Mouse (Mus musculus) cerebellum, adult 8-10 months (tissue): ENCODE measurements around the gene Gpkow.

Experiments
- DNase-seq: peaks from one replicate; pipeline ENCODE4 v3.0.0; 2022

Gpkow gene

DNA sequence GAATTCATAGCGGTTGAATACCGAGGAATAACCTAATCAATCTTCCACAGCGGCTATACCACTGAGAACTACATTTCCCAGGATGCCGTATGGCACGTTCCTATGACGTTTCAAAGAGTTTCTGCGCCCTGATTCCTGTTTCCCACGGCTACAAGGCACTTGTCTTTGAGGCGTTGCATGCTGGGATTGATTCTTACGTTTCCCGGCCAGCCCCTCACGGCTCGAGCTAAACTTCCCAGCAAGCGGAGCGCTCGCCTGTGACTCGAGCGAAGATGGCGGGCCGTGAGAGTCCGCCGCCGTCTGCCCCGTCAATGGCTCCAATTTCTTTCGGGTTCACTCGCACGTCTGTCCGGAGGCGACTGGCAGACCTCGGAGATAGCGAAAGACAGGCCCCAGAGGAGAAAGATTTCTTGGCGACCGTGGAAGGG is at the start of gene Gpkow:
Gene Gpkow (plus strand): TSS at position 178 of the 428 bp plus-strand sequence.
- DNase-seq = peak; percentile 75

DNA sequence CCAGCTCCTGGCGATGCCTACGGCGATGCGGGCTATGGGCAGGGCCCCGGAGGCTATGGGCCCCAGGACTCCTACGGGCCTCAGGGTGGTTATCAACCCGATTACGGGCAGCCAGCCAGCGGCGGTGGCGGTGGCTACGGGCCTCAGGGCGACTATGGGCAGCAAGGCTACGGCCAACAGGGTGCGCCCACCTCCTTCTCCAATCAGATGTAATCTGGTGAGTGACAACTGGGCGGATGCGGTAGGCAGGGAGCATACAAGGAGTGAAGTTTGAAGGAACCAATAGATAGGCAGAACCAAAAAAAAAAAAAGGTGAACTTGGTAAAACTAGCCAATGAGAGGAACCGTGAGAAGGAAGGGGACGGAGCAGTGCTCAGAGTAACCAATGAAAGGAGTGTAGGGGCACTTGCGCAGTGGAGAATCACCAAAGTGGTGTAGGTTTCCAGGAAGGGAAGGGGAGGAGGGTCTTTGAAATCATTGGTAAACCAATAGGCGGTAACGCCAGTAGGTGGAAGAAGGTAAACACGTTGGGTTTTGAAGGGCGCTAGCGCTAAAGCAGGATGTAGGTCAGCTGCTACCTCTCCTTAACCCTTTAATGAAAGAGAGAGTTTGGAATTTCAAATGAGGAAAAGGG is 48.1 kb upstream of the Gpkow start:
- no peak for DNase-seq

DNA sequence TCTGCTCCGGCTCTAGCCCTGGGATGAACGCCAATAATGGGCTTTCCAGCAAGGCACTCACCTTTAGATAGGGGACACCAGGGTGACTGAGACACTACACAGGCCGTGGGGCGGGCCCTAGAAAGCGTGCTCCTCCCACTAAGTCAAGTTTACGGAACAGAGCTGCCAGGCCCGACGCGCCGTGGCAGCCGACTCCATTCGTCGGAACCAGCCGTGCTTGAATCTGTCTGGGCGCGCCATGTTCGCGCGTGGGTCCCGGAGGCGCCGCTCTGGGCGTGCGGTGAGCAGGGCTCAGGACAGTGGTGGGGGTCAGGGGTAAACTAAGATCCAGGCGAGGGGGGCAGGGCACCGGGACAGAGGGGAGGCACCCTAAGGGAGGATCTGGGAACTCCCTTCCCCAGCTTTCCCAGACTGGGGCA is 39.7 kb upstream of the Gpkow start, which contains the start of gene Prickle3:
Gene Prickle3 (plus strand): TSS at position 40 of the 419 bp plus-strand sequence.
- no peak for DNase-seq

DNA sequence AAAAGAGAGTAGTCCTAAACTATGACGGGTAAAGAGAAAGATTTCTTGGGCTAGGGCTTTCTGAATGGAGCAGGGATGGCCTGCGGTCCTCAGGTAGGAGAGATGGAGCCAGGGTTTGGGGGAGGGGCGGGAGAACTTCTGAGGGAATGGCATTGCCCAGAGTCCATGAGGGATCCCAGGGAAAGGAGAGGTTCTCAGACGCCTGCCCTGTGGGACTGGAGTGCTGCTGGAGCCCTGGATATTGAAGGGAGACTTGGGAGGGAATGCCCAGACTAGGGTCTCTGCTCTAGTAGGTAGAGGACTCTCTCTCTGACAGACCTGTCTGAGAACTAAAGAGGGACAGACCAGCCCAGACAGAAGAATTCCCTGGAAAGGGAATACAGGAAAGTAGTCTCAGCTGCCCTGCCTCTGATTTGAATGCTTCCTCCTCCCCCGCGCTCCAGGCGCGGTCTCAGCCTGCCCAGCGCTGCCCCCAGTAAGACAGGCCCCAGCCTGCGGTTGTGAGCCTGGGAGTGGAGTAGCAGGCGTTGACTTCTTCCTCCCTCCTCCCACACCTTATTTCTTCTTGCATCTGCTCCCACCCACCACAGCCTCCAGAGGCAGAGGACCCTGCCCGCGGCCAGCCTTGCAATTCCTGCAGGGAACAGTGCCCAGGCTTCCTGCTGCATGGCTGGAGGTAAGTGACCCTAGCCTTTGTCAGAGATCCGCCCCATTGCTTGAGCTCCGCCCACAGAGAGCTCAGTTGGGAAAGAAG is 38.7 kb upstream of the Gpkow start:
- DNase-seq = no peak

DNA sequence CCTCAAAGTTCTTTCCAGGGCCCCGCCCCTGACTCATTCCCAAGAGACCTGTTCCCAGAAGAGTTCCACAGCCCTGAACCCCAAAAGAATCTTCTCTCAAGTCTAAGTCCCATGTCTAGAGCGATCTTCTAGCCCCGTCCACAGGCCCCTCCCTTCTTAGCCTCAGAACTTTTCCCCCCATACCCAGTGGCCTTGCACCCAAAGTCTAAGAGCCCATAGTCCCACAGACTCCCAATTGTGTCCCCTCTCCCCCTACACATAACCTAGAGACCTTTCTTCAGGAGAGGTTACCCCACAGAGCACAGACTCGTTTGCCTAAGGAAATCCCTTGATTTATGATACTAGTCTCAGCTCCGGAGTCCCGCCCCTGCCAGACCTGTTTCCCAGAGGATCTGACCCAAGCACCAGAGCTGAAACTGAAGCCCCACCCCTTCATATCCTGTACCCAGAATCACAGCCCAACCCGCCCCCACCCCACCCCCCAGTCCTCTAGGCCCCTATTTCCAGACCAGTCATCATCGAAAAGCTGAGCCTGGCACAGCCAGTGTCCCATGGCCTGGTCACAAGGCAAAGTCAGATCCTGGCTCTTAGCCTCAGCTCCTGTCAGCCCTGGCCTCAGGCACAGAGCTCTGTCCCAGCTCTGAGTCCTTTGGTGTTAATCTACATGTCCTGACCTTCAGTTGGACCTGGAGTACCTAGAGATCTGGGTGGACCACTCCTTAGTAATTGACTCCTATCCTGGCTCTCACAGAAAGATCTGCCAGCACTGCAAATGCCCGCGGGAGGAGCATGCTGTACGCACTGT is 37.9 kb upstream of the Gpkow start:
- no peak for DNase-seq

DNA sequence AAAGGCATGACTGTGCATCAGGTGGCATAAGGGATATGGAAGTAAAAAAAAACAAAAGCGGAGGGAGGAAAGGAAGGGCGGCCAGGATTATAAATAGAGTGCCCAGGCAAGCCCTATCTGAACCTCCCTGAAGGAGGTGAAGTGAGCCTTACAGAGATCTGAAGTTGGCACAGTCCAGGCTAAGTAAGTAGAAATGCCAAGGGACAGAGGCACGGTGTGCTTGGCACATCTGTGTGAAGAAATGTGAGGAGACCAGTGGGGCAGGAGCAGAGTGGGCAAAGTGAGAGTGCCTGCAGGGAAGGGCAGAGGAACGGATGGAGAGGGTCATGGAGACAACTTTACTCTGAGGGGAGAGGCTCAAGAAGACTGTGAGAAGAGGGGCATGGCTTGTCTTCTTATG is 35.8 kb upstream of the Gpkow start:
- no peak for DNase-seq

DNA sequence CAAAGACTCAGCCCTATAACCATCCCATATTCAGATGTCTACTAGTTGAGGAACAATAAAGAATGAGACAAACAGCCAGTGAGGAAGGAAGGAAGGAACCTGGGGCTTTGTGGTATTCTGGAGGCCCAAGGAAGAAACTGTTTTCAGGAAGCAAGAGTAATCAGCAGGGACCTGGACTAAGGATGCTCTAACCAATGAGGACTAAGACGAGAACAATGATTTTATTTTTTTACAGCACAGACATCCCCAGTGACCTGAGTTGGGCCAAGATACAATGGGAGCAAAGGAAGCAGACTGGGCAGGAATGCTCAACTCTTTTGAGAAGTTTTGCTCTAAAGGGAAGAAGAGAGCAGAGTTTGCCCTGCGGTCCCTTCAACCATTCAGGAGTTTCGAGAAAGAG is 34.0 kb upstream of the Gpkow start:
- no peak for DNase-seq

DNA sequence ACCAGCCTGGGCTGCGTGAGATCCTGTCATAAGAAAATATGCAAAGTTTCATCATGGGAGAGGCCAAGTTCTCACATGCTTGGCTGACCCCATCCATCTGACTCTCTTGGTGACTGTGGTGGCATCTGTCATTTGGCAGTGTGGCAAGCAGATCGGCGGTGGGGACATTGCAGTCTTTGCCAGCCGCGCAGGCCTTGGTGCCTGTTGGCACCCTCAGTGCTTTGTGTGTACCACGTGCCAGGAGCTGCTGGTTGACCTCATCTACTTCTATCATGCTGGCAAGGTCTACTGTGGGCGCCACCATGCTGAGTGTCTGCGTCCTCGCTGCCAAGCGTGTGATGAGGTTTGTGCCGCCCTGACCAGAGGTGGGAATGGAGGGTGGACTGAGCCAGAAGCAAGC is 32.1 kb upstream of the Gpkow start:
- DNase-seq = peak; percentile 54

DNA sequence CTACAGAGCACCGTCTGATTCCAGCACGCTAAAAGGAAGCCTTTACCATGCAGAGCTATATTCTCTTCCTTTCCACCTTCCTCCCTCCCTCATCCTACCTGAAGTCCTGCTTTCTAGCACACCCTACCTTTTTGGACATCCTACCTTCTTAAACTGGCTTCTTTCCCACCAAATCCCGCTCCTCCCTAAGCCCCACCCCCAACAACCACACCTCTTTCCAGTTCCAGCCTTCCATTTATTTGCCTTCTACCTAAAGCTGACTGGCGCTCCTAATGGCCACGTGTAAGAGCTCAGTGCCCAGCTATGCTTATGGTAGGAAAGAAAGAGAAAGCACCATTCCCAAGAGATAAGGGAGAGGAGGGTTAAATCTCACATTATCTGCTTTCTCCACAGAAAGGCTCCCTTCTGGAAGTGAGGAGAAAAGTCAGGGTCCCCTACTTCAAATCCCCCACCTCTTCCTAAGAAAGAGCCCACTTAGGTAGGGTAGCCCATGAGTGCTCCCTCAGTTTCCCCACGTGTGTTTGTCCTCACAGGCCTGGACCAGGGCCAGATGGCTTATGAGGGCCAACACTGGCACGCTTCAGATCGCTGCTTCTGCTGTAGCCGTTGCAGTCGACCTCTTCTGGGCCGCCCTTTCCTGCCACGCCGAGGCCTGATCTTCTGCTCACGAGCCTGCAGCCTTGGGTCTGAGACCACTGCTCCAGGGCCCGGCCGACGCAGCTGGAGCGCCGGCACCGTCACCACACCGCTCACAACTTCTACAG is 31.0 kb upstream of the Gpkow start:
- no peak for DNase-seq

DNA sequence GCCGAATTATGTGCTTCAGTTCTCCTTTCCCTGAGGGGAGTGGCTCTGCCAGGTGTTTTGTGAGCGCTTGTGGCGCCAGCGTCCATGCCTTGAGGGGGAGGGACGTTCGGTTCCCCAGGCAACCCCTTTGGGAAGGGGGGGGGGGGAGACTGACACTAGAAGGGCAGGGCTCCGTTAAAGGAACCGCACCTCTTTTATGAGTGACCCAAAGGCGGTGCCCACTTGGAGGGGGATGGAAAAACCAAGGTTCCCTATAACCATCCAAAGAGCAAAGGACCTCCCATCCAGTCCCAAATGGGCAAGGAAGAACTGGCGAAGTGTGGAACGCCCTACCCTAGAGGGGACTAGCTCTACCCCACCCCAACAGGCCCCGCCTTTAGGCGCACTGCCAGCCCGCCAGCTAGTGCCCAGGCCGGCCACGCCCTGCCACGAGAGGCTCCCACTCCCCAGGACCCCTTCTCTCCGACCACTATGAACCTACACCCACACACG is 26.5 kb upstream of the Gpkow start:
- peak; percentile 28 for DNase-seq

DNA sequence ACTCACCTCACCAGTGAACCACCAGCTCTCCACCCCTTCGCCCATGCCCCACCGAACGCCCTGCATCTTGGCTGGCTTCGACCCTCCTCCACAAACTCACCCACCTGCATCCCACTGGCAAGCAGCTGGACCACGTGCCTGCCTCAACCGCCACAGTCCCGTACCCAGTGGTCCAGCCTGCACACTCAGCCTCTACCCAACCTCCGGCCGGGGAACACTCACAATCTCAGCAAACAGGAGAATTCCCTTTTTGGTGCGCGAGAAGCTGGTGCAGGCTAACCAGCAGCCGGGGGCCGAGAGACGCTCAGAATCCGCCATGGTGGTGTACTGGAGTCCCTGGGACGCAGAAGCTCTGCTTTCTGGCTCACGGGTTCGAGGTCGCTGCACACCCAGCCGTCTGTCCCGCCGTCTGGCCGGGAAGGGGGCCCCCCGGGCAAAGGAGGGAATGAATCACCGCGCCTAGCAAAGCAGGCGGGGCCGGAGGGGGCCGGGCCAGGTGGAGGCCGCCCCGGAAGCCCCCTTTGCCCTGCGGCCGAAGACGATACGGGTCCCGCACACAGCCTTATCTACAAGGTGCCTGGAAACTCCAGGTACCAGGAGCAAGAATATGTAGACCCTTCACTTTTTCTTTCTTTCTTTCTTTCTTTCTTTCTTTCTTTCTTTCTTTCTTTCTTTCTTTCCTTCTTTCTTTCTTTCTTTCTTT is 25.9 kb upstream of the Gpkow start, which contains the start of gene Plp2:
Gene Plp2 (minus strand): TSS at position 470 of the 703 bp plus-strand sequence.
- DNase-seq = no peak

DNA sequence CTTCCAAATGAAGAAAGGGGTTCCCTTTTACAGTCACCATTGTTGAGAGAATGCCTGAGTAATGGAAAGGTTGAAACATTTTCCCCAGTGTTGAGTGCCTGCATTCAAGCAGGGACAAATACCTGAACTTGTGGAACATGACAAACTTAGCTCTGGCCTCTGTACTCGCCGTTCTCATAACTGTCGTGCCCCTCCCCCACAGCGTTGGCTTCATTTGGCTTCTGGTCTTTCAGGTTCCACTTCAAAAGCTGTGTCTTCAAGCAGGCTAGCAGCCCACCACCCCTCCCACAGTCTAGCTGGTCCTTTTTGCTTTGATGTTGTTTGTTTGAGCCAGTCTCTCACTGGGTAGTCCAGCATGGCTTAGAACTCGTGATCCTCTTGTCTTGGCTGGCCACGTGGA is 24.2 kb upstream of the Gpkow start:
- no peak for DNase-seq

DNA sequence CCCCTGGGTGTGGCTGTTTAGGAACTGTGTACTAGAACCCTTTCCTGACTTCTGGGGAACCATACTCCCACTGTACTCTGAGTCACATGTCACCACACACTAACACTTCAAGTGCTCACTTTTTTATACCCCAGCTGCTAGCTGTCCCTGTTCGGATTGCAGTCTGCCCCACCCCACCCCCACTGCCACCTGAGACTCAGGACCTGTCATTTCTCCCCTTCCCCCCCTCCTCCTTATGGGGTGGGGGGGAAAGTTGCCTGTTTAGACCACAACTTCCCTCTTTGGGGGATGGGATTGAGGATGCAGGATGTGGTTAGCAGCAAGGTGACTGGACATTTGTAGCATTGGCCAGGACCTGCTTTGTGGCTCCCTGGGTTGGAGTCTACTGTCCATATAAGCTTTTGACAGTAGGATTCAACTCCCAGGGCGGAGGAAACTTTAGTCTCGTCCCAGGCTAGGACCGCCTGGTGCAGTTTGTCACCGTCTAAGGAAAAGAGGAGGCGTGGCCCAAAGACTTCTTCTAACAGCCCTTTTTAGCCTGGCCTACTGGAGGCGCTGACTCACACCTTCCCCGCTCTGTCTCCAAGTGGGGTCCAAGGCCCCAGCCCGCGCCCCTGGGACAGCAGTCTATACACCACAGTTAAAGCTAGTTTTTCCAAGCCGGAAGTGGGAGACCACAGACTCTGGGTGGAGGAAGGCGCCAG is 23.2 kb upstream of the Gpkow start:
- no peak for DNase-seq

DNA sequence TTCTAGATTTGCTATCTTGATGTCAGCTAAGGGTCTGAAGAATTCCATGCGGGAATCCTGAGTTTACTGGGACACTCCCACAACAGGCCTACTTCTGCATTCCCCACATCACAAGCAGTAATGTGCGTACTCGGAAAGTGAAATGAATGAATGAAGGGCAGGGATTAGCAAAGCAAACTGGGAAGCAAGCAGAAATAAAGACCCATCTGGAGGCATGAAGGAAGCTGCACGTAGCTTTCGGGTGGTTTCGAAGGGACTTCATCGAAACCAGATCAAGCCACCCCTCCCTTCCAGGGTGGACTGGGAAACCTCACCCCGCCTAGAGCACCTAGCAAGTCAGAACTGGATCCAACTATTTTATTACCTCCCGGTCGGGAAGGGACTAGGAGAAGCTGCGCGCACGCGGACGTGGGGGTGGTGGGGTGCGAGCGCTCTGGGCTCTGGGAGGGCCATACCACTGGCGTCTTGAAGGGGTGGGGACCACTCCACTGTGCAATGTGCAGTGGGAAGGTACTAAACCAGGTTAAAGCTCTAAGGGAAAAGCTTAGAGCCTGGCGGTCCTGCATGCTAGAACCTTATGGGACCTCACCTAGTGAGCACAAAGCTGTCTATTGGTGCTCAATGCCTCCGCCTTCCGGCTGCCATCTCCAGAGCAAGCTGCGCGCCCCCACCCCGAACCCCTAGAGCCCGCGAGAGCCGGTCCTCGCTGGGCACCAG is 22.5 kb upstream of the Gpkow start:
- DNase-seq = no peak

DNA sequence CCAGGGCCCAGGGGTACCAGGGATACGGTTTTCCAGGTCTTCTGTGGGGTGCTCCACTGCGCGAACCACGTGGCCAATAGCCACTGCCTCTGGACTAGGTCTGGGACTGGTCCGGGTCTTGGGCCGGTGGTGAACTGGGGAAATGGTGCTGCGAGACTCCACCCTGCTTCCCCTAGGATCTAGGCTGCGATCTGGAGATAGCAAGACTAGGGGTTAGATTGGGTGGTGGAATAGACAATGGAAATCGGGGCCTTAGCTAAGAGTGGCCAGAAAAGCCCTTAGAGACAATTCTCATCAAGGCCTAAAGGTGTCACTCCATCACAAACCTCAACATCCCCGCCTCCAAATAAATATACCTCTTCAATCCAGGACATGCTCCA is 21.9 kb upstream of the Gpkow start:
- no peak for DNase-seq

DNA sequence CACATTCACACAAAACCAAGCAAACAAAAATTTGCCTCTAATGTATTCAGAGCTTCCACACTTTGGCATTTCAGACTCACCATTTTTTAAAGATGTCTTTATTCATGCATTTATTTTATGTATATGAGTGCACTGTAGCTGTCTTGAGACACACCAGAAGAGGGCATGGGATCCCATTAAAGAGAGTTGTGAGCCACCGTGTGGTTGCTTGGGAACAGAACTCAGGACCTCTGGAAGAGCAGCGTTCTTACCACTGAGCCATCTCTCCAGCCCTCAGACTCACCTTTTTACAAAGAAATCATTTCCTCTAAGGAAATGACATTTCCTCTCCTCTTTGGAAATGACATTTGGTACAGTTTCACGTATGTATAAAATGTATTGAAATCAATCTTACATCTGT is 17.9 kb upstream of the Gpkow start:
- no peak for DNase-seq

DNA sequence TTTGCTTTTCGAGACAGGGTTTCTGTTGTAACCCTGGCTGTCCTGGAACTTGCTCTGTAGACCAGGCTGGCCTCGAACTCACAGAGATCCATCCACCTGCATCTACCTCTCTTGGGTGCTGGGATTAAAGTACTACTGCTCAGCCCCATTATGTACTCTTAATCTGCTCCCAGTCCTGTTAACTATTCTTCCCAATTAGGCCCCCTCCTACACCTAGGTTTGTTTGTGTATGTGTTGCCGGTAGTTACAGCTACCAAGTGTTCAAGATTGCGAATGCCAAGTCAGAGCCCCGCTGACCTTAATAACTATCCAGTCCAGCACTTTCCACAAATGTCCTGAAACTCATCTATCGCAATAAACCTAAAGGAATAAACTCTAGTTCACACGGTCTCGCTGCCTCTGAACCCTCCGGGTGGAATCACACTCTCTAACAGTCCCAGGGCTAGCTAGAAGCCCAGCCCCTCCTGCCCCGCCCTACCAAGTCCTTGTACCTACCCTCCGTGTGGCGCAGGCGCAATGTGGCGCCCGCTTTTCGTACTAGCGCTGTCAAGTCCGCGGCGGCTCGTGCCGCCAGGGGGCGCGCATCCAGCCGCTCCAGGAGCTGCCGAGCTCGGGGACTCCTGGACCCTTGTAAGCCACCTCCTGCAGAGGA is 17.4 kb upstream of the Gpkow start:
- DNase-seq = peak; percentile 86

DNA sequence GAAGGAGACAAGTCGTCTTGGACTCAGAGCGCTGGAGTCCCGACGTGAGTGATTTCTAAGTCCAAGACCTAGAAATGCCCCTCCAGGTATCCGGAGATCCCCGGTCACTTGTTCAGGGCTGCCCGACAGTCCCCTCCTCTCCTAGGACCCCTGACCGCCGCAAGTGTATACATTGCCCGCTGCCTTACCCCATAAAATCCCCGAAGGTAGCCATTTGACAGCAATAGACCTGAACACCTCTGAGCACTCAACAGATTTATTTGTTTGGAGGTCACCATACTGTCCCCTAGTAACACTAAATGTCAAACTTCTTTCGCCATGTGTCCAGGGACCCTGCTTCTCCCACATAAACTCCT is 16.9 kb upstream of the Gpkow start:
- no peak for DNase-seq

DNA sequence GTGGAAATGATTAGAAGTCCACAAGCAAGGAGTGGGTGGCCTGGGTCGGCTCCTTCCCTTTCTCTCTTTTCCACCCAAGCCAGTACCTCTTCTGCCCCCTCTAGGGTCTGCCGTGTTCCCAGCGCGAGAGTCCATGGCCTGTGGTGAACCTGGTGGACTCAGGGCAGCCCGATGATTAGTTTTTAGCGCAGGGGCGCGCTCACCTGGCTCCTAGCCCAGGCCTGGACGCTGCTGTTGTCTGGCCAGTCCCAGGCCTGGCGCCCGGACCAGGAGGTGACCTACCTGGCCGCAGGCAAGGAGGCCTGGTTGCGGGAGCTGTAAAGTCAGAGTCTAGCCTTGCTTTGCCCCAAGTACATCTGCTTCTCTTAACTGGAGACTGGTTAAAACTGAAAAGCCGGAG is 16.1 kb upstream of the Gpkow start, which contains the start of gene Magix:
Gene Magix (minus strand): TSS at position 388 of the 400 bp plus-strand sequence.
- DNase-seq = peak; percentile 40

DNA sequence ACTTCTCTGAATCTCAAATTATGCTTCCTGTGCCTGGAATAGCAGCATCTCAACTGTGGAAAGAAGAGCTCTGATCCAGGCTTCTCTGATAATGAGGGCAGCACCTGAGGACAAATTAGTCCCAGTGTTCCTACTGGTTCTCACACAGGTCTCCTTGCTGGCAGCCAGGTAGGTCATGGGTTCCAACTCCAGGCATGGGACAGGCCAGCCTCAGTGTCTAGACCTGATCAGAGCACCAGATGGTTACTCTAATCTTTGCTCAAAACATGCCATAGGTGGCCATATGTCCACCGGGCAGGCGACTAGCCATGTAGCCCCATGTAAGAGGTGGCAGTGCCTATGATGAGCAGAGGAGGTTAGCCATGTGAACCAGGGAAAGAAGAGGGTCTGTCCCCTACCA is 8.6 kb upstream of the Gpkow start:
- no peak for DNase-seq
